Mouse (Mus musculus) spleen, adult 2 months (tissue): ENCODE measurements at regions not wholly inside any gene's neighbourhood (a gene's known extent, or its start where the extent isn't known, plus 50 kb on each side); places are given as distances from the start of the nearest gene placed in this dataset.

ENCODE experiments used
- CTCF ChIP-seq: fragments of 200-500 bp; IDR thresholded peaks from 2 replicates; pipeline ENCODE4 v1.5.1; 2011; ENCODE audit warnings: mild to moderate bottlenecking, inconsistent platforms; ENCODE audit not compliant: insufficient read depth, insufficient read length, insufficient replicate concordance; ENCODE audit errors: extremely low read depth
- POLR2A ChIP-seq: fragments of 200-500 bp; IDR thresholded peaks from 2 replicates; pipeline ENCODE4 v1.6.1; 2011; ENCODE audit warnings: low read depth, low read length, inconsistent platforms

- TF ChIP-seq POLR2A (no peak), CTCF (no peak)
Measured at GRCm38 (mm10) chr12:118521329-118521728, 220.1 kb upstream of the Sp4 start.
